9 mouse cellular contexts compared by ENCODE assay signal in genomic region chr10:77815514-77815913, GRCm38 (mm10). TPM values are rescaled to one million over a fixed set of nuclear protein-coding genes. Genes with fewer than 3 reads are reported as not detected.
DNase-seq lines count a peak whose midpoint lies in the region; ATAC-seq and TF ChIP-seq lines count a peak whose summit lies in the region.
"Had no signal": no experiment of that assay in that cellular context is flagged by ENCODE, and none has a peak within 500 bp of the region (broad histone marks: within the 10 kb centered on the region; RNA-seq: fewer than 3 reads in every experiment).

No protein-coding gene starts in this region.

- H3K9me3 ChIP-seq in forebrain, embryonic 10.5 days, result no peaks in the 10 kb centered on the region
- no peaks in the 10 kb centered on the region for H3K9me3 ChIP-seq in forebrain, embryonic 16.5 days (ENCODE audit: control insufficient read depth, low read length)

- peak; percentile 66 for TF ChIP-seq CTCF in brain, embryonic 14.5 days (IDR thresholded peaks at IDR 0.05; ENCODE audit: borderline replicate concordance, extremely low read depth, insufficient read depth, insufficient read length)
- peak; percentile 47 for TF ChIP-seq CTCF in lung, adult 2 months (IDR thresholded peaks at IDR 0.05; ENCODE audit: insufficient read depth, low read length)

- no peak overlapping the region for H3K27ac ChIP-seq in forebrain, embryonic 10.5 days
- no peak overlapping the region for H3K27ac ChIP-seq in forebrain, embryonic 16.5 days (ENCODE audit: low read length)

- no peaks in the 10 kb centered on the region for H3K36me3 ChIP-seq in forebrain, embryonic 10.5 days (replicated peaks)
- H3K36me3 ChIP-seq in forebrain, embryonic 16.5 days (ENCODE audit: control insufficient read depth, insufficient read depth), result no peaks in the 10 kb centered on the region

- H3K4me2 ChIP-seq in forebrain, embryonic 16.5 days (ENCODE audit: low read length), result no peak overlapping the region

- WGBS in forebrain, embryonic 10.5 days, result 24% methylated on average over 5 of the region's 5 CpGs
- WGBS in forebrain, embryonic 16.5 days, result 26% methylated on average over 5 of the region's 5 CpGs
- WGBS in lung, adult 2 months, result 17% methylated on average over 5 of the region's 5 CpGs

- peak; percentile 36 for DNase-seq in forebrain, embryonic 10.5 days (ENCODE audit: extremely low spot score, low spot score)
- peak; percentile 6 to 9 for DNase-seq in lung, adult 18-20 months
- DNase-seq in lung, postnatal 25 days (ENCODE audit: low spot score), result no peak
- no peak for DNase-seq in brain, embryonic 14.5 days (ENCODE audit: low read depth)
- DNase-seq in lung, adult 2 months, result peak; percentile 17
- DNase-seq in cerebellum, adult 11 months, result no peak
- no peak for DNase-seq in Muller cell, postnatal 12 days (ENCODE audit: inconsistent ontology term)

- no peak overlapping the region for H3K9ac ChIP-seq in forebrain, embryonic 16.5 days (replicated peaks; ENCODE audit: low read depth, low read length)

- no peak for TF ChIP-seq POLR2A in brain, embryonic 14.5 days (IDR thresholded peaks at IDR 0.05; ENCODE audit: borderline replicate concordance, extremely low read depth, insufficient read depth, insufficient read length, poor library complexity, severe bottlenecking)
- TF ChIP-seq POLR2A in lung, adult 2 months (IDR thresholded peaks at IDR 0.05; ENCODE audit: borderline replicate concordance, extremely low read depth, low read depth, low read length), result no peak

- no peaks in the 10 kb centered on the region for H3K27me3 ChIP-seq in forebrain, embryonic 10.5 days (ENCODE audit: poor library complexity, severe bottlenecking)
- no peaks in the 10 kb centered on the region for H3K27me3 ChIP-seq in forebrain, embryonic 16.5 days (replicated peaks; ENCODE audit: control insufficient read depth, insufficient read depth, low read length)

- no peak for ATAC-seq in forebrain, embryonic 16.5 days

- peaks cover 11% of the 10 kb centered on the region for H3K4me1 ChIP-seq in forebrain, embryonic 10.5 days
- no peaks in the 10 kb centered on the region for H3K4me1 ChIP-seq in forebrain, embryonic 16.5 days (replicated peaks; ENCODE audit: control insufficient read depth, insufficient read depth, low read length)
- no peaks in the 10 kb centered on the region for H3K4me1 ChIP-seq in lung, adult 2 months (ENCODE audit: control insufficient read depth, insufficient read depth, low read length)

- H3K4me3 ChIP-seq in forebrain, embryonic 10.5 days, result no peak overlapping the region
- no peak overlapping the region for H3K4me3 ChIP-seq in forebrain, embryonic 16.5 days (replicated peaks; ENCODE audit: low read length)
- H3K4me3 ChIP-seq in lung, adult 2 months (replicated peaks; ENCODE audit: extremely low read depth, low read depth, low read length), result no peak overlapping the region

RNA-seq across cellular contexts. Expression of gene Gm2696, which starts 1.0 kb away (rescaled TPM):
- not detected in 2 replicates for polyA plus RNA-seq in forebrain, embryonic 10.5 days (2016; fragmentation: Nextera tagmentation; extraction: Ambion mirVana)
- polyA plus RNA-seq in forebrain, embryonic 16.5 days (2015; fragmentation: Nextera tagmentation; extraction: Ambion mirVana), result not detected in 2 replicates
- polyA plus RNA-seq in brain, embryonic 14.5 days (2012; rRNA removed), result 0.14 TPM in 1 of 2 replicates, not detected in the other
- polyA plus RNA-seq in lung, adult 2 months (2012; rRNA removed), result not detected in 2 replicates
- polyA plus RNA-seq: heart, embryonic 14.5 days had no signal

RNA-seq across cellular contexts. Expression of gene Gm9507, which starts 3.9 kb away (rescaled TPM):
- polyA plus RNA-seq in forebrain, embryonic 10.5 days (2016; fragmentation: Nextera tagmentation; extraction: Ambion mirVana), result not detected in 2 replicates
- not detected in 2 replicates for polyA plus RNA-seq in forebrain, embryonic 16.5 days (2015; fragmentation: Nextera tagmentation; extraction: Ambion mirVana)
- not detected in 2 replicates for polyA plus RNA-seq in brain, embryonic 14.5 days (2012; rRNA removed)
- not detected in 2 replicates for polyA plus RNA-seq in lung, adult 2 months (2012; rRNA removed)
- polyA plus RNA-seq: heart, embryonic 14.5 days had no signal

RNA-seq across cellular contexts. Expression of gene Krtap10-4, which starts 11.4 kb away (rescaled TPM):
- polyA plus RNA-seq in forebrain, embryonic 10.5 days (2016; fragmentation: Nextera tagmentation; extraction: Ambion mirVana), result not detected in 2 replicates
- not detected in 2 replicates for polyA plus RNA-seq in forebrain, embryonic 16.5 days (2015; fragmentation: Nextera tagmentation; extraction: Ambion mirVana)
- polyA plus RNA-seq in brain, embryonic 14.5 days (2012; rRNA removed), result not detected in 2 replicates
- polyA plus RNA-seq in lung, adult 2 months (2012; rRNA removed), result not detected in 2 replicates
- polyA plus RNA-seq: heart, embryonic 14.5 days had no signal

RNA-seq across cellular contexts. Expression of gene Gm19668, which starts 16.6 kb away (rescaled TPM):
- polyA plus RNA-seq in forebrain, embryonic 10.5 days (2016; fragmentation: Nextera tagmentation; extraction: Ambion mirVana), result not detected in 2 replicates
- not detected in 2 replicates for polyA plus RNA-seq in forebrain, embryonic 16.5 days (2015; fragmentation: Nextera tagmentation; extraction: Ambion mirVana)
- polyA plus RNA-seq in brain, embryonic 14.5 days (2012; rRNA removed), result not detected in 2 replicates
- polyA plus RNA-seq in lung, adult 2 months (2012; rRNA removed), result not detected in 2 replicates
- polyA plus RNA-seq: heart, embryonic 14.5 days had no signal

RNA-seq across cellular contexts. Expression of gene Krtap10-10, which starts 20.2 kb away (rescaled TPM):
- polyA plus RNA-seq in forebrain, embryonic 10.5 days (2016; fragmentation: Nextera tagmentation; extraction: Ambion mirVana), result not detected in 2 replicates
- not detected in 2 replicates for polyA plus RNA-seq in forebrain, embryonic 16.5 days (2015; fragmentation: Nextera tagmentation; extraction: Ambion mirVana)
- polyA plus RNA-seq in brain, embryonic 14.5 days (2012; rRNA removed), result not detected in 2 replicates
- polyA plus RNA-seq in lung, adult 2 months (2012; rRNA removed), result not detected in 2 replicates
- polyA plus RNA-seq: heart, embryonic 14.5 days had no signal

Comparison
In these comparisons a context has a peak if more than half of its experiments do, and no peak if none do; other contexts are left out.
1. DNase-seq: peak in forebrain, embryonic 10.5 days (single experiment), lung, adult 18-20 months (2 of 2) and lung, adult 2 months (single experiment); none in lung, postnatal 25 days (single experiment), brain, embryonic 14.5 days (single experiment), cerebellum, adult 11 months (single experiment) and Muller cell, postnatal 12 days (single experiment).